In genomic region chr14:51912391-51913061, GRCm38 (mm10) we compare ENCODE assay signal across 10 mouse cellular contexts. TPM values are rescaled to one million over a fixed set of nuclear protein-coding genes. Genes with fewer than 3 reads are reported as not detected.
A peak's percentile ranks its signal among the peaks of the same experiment; 100 is the strongest.
DNase-seq lines count a peak whose midpoint lies in the region; ATAC-seq and TF ChIP-seq lines count a peak whose summit lies in the region.
"Had no signal": no experiment of that assay in that cellular context is flagged by ENCODE, and none has a peak within 500 bp of the region (broad histone marks: within the 10 kb centered on the region; RNA-seq: fewer than 3 reads in every experiment).

No protein-coding gene starts in this region.

- no peak for TF ChIP-seq POLR2A in brain, embryonic 14.5 days (IDR thresholded peaks at IDR 0.05; ENCODE audit: borderline replicate concordance, extremely low read depth, insufficient read depth, insufficient read length, poor library complexity, severe bottlenecking)

- intact Hi-C loops in gastrocnemius, postnatal 14 days (cut with DNase I; ENCODE audit: low total_unique reads): no loop called here
- intact Hi-C loops in heart, postnatal 10 days (cut with DNase I): loop anchor here (2.0 kb wide), 1 partner anchor 16 kb away; no protein-coding TSS in a partner anchor

- DNase-seq in gastrocnemius, postnatal 14 days: peak; percentile 43
- DNase-seq in gastrocnemius, postnatal 10 days: no peak
- DNase-seq in brain, embryonic 14.5 days (ENCODE audit: low read depth): peak; percentile 28
- DNase-seq in heart, postnatal 10 days: peak; percentile 47 to 53
- peak; percentile 16 for DNase-seq in retina, postnatal 1 day
- no peak for DNase-seq in cerebellum, adult 9-10 months

- peak overlapping the region; percentile 98 for H3K4me2 ChIP-seq in limb, embryonic 12.5 days

- peak overlapping the region; percentile 64 for H3K4me3 ChIP-seq in limb, embryonic 12.5 days (replicated peaks)

- H3K9ac ChIP-seq in limb, embryonic 12.5 days (replicated peaks): peak overlapping the region; percentile 72

- peaks cover 16% of the 10 kb centered on the region for H3K27me3 ChIP-seq in limb, embryonic 12.5 days

- H3K27ac ChIP-seq in limb, embryonic 12.5 days: peak overlapping the region; percentile 80; the same call in 1 of the 2 replicates

- ATAC-seq in limb, embryonic 12.5 days (ENCODE audit: insufficient number of reproducible peaks, insufficient read depth, low FRiP score, low TSS enrichment, low read depth): peak; percentile 13; the same call in 1 of the 2 replicates
- no peak for ATAC-seq in megakaryocyte progenitor cell, adult 5-6 weeks (replicated peaks; ENCODE audit: poor library complexity)

- WGBS in limb, embryonic 12.5 days: 9% methylated on average over 14 of the region's 14 CpGs

- TF ChIP-seq CTCF in brain, embryonic 14.5 days (IDR thresholded peaks at IDR 0.05; ENCODE audit: borderline replicate concordance, extremely low read depth, insufficient read depth, insufficient read length): no peak

- no peaks in the 10 kb centered on the region for H3K9me3 ChIP-seq in limb, embryonic 12.5 days
- H3K9me3 ChIP-seq: G1E had no signal

- H3K36me3 ChIP-seq in limb, embryonic 12.5 days: no peaks in the 10 kb centered on the region
- H3K36me3 ChIP-seq: G1E had no signal

- H3K4me1 ChIP-seq in limb, embryonic 12.5 days (replicated peaks): peaks cover 19% of the 10 kb centered on the region

RNA-seq across cellular contexts. Expression of gene Ndrg2, which starts 1.4 kb away (rescaled TPM):
- 1,000 to 10,000 TPM in 1 of 2 experiments, 100 to 1,000 TPM in 1; 964 to 1,110 TPM for total RNA-seq in gastrocnemius, postnatal 14 days (2021)
- total RNA-seq in gastrocnemius, postnatal 10 days (2021): 100 to 1,000 TPM; 700 to 765 TPM
- polyA plus RNA-seq in brain, embryonic 14.5 days (2012; rRNA removed): 80.5 and 115 TPM in 2 replicates
- total RNA-seq in heart, postnatal 10 days (2021): 100 to 1,000 TPM; 712 to 721 TPM
- polyA plus RNA-seq in limb, embryonic 12.5 days (2016; fragmentation: Nextera tagmentation; extraction: Ambion mirVana): 35.4 and 35.7 TPM in 2 replicates
- total RNA-seq in megakaryocyte progenitor cell, adult 5-6 weeks (2015): 8.9 and 10.4 TPM in 2 replicates
- total RNA-seq in megakaryocyte progenitor cell, adult 5-6 weeks (2017): 7.0 and 15.6 TPM in 2 replicates

RNA-seq across cellular contexts. Expression of gene Tppp2, which starts 5.7 kb away (rescaled TPM):
- under 1 TPM in 1 of 2 experiments, not detected in 1; 0.35 TPM for total RNA-seq in gastrocnemius, postnatal 14 days (2021)
- not detected for total RNA-seq in gastrocnemius, postnatal 10 days (2021)
- not detected in 2 replicates for polyA plus RNA-seq in brain, embryonic 14.5 days (2012; rRNA removed)
- not detected for total RNA-seq in heart, postnatal 10 days (2021)
- polyA plus RNA-seq in limb, embryonic 12.5 days (2016; fragmentation: Nextera tagmentation; extraction: Ambion mirVana): not detected in 2 replicates
- not detected in 2 replicates for total RNA-seq in megakaryocyte progenitor cell, adult 5-6 weeks (2015)
- total RNA-seq in megakaryocyte progenitor cell, adult 5-6 weeks (2017): not detected in 2 replicates
- total RNA-seq: G1E had no signal
- polyA plus RNA-seq: G1E; large intestine, adult 2 months had no signal

RNA-seq across cellular contexts. Expression of gene Rnase13, which starts 10.0 kb away (rescaled TPM):
- not detected for total RNA-seq in gastrocnemius, postnatal 14 days (2021)
- not detected for total RNA-seq in gastrocnemius, postnatal 10 days (2021)
- not detected in 2 replicates for polyA plus RNA-seq in brain, embryonic 14.5 days (2012; rRNA removed)
- not detected for total RNA-seq in heart, postnatal 10 days (2021)
- not detected in 2 replicates for polyA plus RNA-seq in limb, embryonic 12.5 days (2016; fragmentation: Nextera tagmentation; extraction: Ambion mirVana)
- total RNA-seq in megakaryocyte progenitor cell, adult 5-6 weeks (2015): not detected in 2 replicates
- not detected in 2 replicates for total RNA-seq in megakaryocyte progenitor cell, adult 5-6 weeks (2017)
- total RNA-seq: G1E had no signal
- polyA plus RNA-seq: G1E; large intestine, adult 2 months had no signal

RNA-seq across cellular contexts. Expression of gene Slc39a2, which starts 19.8 kb away (rescaled TPM):
- total RNA-seq in gastrocnemius, postnatal 14 days (2021): under 1 TPM; 0.31 to 0.37 TPM
- under 1 TPM; 0.45 to 0.68 TPM for total RNA-seq in gastrocnemius, postnatal 10 days (2021)
- polyA plus RNA-seq in brain, embryonic 14.5 days (2012; rRNA removed): 12.1 and 15.3 TPM in 2 replicates
- under 1 TPM; 0.12 to 0.29 TPM for total RNA-seq in heart, postnatal 10 days (2021)
- polyA plus RNA-seq in limb, embryonic 12.5 days (2016; fragmentation: Nextera tagmentation; extraction: Ambion mirVana): 0.48 and 0.74 TPM in 2 replicates
- total RNA-seq in megakaryocyte progenitor cell, adult 5-6 weeks (2015): 0.10 and 0.34 TPM in 2 replicates
- 0.17 TPM in 1 of 2 replicates, not detected in the other for total RNA-seq in megakaryocyte progenitor cell, adult 5-6 weeks (2017)

RNA-seq across cellular contexts. Expression of gene Mettl17, which starts 27.9 kb away (rescaled TPM):
- 10 to 100 TPM in 1 of 2 experiments, 1 to 10 TPM in 1; 8.3 to 13.1 TPM for total RNA-seq in gastrocnemius, postnatal 14 days (2021)
- total RNA-seq in gastrocnemius, postnatal 10 days (2021): 10 to 100 TPM; 11.1 to 14.9 TPM
- 64.9 and 76.0 TPM in 2 replicates for polyA plus RNA-seq in brain, embryonic 14.5 days (2012; rRNA removed)
- 10 to 100 TPM; 19.2 to 28.5 TPM for total RNA-seq in heart, postnatal 10 days (2021)
- 59.9 and 64.0 TPM in 2 replicates for polyA plus RNA-seq in limb, embryonic 12.5 days (2016; fragmentation: Nextera tagmentation; extraction: Ambion mirVana)
- 6.7 and 10.1 TPM in 2 replicates for total RNA-seq in megakaryocyte progenitor cell, adult 5-6 weeks (2015)
- total RNA-seq in megakaryocyte progenitor cell, adult 5-6 weeks (2017): 14.7 and 15.5 TPM in 2 replicates

Comparison
In these comparisons a context has a peak if more than half of its experiments do, and no peak if none do; other contexts are left out.
1. DNase-seq: peak in gastrocnemius, postnatal 14 days (single experiment), brain, embryonic 14.5 days (single experiment), heart, postnatal 10 days (2 of 2) and retina, postnatal 1 day (single experiment); none in gastrocnemius, postnatal 10 days (single experiment) and cerebellum, adult 9-10 months (single experiment).
2. RNA of gene Ndrg2, which starts 1.4 kb away (total RNA-seq): 964 to 1,110 TPM in gastrocnemius, postnatal 14 days, 700 to 765 TPM in gastrocnemius, postnatal 10 days and 712 to 721 TPM in heart, postnatal 10 days; 7.0 to 15.6 TPM in megakaryocyte progenitor cell, adult 5-6 weeks; every median in the first group is over 10 times any median in the second.